Mouse (Mus musculus) thymus, adult 18-20 months (tissue): Measurements from ENCODE around the gene Kif3a.
"Not testable (repeated sequence)": the region's sequence is repeated elsewhere in the genome, so short reads cannot be mapped to it uniquely, and the experiment has no call there.

Experiments used
- DNase-seq, 2 experiments: peaks; one replicate each; pipeline ENCODE4 v3.0.0; 2022; ENCODE audit warnings: mixed read lengths in 2 of 2

The Kif3a gene

DNA sequence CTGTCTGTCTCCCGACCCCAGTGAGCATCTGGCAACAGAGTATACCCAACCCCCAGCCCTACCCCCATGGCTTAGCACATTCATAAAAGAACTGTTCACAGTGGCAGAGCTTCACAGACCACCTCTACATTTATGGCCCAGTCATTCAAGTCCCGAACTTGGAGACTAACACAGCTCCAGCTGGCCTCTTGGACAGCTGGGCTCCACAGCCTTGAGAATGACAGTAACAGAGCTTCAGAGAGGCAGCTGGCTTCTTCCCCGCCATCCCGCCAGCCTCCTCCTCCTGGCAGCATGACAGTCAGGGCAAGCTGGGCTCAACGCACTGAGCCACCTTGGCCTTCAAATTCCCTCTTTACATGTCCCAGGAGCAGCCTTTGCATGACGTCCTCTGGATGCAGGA, 20.9 kb upstream of the Kif3a start:
- no peak for DNase-seq

DNA sequence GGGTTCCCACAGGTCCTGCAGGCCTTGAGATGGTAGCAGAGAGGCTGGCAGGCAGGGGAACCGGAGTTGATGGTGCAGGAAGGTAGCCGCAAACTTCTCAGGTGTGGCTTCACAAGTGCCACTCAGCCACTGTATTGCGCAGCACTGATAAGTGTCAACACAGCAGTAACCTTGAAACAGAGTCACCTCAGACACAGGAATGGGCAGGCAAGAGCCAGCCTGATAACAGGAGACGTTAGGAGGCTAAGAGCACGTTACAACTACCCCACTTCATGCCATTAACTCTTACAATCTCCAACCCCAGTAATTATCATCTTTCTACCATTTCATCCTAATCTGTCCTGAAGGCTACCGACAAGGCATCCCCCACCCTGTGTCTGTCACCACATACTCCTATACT, 19.6 kb upstream of the Kif3a start:
- DNase-seq: no peak

DNA sequence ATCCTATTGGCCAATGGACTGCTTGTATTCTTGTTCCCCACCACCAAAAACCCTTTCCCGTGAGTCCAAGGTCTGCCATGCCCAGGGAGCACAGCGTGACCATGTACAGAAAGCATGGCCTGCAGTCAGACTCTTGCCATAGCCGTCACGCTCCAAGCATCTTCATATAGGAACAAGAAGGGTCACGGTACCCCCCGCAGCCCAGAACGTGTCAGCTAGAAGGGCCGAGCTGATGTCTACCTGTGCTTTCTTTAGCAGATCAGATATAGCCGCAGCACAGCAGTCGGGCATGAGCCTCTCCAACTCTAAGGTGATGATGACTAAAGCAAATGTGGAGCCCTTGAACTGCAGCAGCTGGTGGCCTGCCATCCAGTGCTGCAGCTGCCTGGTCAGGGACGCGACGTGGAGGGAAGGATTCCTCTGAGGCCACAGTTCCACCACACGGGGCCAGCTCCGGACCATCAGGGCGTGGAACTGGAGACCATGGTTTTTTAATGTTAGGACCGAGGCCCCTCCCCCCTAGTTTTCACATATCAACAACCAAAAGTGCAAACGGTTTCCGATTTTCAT, 19.1 kb upstream of the Kif3a start:
- DNase-seq: no peak

DNA sequence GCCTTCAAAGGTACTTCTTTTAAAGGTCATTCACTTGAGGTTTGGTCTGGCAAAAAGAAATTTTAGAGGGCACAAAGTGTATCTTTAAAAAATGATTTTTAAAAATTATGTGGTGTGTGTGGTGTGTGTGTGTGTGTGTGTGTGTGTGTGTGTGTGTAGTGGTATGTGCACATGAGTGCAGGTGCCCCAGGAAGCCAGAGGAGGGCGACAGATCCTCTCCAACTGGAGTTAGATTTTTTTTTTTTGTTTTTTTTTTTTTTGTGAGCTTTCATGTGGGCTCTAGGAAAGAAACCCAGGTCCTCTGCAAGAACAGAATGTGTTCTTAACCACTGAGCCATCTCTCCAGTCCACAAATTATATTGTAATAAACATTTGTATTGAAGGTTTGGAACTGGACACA, 16.5 kb upstream of the Kif3a start:
- DNase-seq: no peak

DNA sequence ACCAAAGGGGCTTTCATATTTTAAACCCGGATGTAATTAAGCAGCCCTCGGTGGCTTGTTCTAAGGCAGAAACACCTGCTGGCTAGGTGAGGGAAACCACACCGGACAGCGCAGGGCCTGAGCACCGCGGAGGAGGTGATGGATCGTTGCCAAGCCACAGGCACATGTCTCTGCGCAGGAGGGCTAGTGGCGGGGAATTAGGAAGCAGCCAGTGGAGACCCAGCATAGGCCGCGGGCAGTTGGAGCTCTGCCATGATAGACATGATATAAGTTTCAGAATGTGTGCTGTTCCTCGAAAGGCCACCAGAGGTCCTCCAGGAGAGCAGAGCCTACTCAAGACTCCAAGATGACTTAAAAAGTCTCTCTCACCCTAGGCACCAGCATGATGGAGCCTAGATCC, 15.4 kb upstream of the Kif3a start:
- DNase-seq: no peak

DNA sequence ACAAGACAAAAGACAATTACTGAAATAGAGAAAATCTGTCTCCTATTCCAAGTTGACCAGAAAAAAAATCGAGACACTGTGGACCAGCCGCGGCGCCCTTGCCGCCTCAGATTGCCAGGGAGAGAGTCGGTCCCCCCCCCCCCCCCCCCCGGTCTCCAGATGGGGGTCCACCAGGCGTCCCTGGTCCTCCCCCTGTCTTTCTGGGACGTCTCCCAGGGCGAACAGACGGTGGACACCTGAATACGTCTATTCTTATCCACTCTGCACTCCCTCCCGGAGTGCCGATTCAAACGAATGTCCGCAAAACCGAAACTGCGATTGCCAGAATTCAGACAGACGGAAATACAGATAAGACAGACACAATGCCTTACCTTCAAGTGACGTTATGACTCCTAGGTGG, 10.7 kb upstream of the Kif3a start:
- DNase-seq: not testable (repeated sequence)

DNA sequence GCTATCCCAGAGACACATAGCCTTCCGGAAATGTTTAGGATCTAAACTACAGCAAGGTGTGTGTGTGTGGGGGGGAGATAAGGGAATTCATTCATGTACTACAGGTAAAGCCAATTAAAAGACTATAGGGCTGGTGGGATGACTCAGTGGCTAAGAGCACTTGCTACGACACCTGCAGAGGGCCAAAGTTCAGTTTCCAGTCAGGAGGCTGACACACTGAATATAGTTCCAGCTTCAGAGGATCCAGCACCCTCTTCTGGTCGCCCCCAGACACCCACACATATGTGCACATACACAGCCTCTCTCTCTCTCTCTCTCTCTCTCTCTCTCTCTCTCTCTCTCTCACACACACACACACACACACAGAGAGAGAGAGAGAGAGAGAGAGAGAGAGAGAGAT, 9.2 kb upstream of the Kif3a start:
- DNase-seq: not testable (repeated sequence)

DNA sequence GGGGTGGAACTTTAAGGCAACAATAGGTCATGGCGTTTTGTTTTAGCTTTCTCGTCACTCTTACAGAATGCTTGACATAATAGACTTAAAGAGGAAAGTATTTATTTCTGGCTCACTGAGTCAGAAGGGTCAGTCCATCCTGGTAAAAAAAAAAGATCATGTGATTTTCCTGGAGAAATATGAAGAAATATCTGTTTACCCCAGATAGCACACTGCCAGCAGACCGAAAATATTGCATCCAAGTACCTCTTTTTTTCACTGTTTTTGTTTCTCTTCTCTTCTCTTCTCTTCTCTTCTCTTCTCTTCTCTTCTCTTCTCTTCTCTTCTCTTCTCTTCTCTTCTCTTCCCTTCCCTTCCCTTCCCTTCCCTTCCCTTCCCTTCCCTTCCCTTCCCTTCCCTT, 7.2 kb upstream of the Kif3a start:
- not testable (repeated sequence) for DNase-seq

DNA sequence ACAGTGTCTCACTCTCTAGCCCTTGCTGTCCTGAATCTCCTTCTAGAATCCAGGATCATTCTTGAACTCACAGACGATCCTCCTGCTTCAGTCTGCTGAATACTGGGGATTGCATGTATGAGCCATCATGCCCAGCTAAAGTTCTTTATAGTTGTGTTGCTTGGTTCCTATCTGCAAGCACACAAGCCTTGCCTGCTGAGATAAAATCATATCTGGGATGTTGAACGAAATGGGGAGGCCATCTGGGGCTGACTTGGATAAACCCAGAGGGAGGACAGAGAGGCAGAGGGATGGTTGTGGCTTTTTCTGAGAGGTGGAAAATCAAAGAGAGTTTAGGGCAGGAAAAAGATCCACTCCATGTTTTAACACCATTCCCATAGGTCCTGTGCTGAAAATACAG, 5.2 kb upstream of the Kif3a start:
- no peak for DNase-seq

DNA sequence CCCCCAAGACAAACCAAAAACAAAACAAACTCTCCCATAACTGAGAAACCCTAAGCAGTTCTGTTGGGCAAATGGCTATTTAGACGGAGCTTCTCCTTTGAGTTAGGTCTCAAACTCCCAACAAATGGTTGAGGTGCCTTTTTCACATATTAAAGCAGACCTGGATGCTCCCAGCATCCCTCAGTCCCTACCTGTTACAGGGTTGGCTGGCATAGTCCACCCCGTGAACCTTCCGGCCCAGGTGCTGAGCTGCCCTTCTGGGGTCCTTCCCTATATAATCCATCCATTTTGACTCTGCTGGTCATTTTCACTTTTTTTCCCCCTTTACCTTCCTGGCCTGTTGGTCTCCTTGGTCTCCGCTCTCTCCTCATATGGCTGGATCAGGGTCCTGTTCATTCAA, 533 bp upstream of the Kif3a start:
- DNase-seq: no peak

DNA sequence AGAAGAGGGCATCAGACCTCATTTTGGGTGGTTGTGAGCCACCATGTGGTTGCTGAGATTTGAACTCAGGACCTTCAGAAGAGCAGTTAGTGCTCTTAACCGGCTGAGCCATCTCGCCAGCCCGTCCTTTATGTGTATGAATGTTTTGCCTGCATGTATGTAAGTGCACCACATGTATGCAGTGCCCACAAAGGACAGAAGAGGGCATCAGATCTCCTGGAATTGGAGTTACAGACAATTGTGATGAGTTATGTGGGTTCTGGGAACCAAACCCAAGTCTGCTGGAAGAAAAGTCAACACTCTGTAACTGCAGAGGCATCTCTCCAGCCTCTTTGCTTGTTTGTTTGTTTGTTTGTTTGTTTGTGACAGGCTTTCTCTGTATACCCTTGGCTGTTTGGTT, 13.4 kb downstream of the Kif3a start:
- DNase-seq: no peak

DNA sequence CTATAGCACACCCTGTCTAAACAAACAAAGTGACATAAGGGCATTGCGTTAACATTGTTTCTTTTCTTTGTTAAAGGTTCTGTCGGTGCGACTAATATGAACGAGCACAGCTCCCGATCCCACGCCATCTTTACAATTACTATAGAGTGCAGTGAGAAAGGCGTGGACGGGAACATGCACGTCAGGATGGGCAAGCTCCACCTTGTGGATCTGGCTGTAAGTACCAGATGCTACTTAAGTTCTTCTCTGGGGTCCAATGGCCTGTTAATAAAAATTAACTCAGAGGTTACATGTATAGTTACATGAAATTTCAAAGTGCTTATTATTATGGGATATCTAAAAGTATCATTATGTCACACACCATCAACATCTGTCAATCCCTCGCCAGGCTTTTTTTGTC, 16.0 kb downstream of the Kif3a start:
- no peak for DNase-seq

DNA sequence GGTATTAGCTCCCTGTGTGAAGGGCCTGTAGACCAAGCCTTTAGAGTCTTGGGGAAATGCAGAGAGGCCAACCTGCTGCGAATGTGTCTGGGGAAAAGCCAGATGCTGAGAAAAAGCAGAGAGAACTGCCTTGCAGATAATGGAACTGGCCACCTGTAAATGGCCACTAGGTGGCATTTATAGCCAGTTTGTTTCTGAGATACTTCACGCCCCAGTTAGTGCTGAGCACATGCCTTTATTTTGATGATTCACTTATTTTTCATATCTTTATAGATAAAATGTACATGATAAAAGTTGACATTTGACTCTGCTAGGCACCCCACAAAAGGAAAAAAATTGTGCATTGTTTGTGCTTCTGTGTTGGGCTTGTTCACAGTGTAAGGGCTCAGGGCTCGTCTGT, 17.7 kb downstream of the Kif3a start:
- DNase-seq: no peak

DNA sequence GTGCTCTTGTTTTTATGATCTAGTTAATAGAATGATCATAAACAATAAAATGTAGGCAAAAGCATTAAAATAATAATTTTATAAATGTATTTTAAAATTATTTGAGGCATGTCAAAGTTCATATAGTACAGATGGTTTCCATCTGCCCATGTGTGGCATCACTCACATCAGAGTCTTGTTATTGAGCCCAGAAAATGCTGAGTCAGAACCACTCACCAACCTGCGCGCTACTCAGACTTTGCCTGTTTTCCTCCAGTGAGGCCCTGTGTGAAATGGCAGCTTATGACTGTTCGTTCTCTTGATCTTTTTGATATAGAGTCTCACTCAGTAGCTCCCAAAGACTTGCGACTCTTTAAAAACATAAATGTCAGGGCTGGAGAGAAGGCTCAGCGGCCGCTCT, 18.3 kb downstream of the Kif3a start:
- DNase-seq: no peak

DNA sequence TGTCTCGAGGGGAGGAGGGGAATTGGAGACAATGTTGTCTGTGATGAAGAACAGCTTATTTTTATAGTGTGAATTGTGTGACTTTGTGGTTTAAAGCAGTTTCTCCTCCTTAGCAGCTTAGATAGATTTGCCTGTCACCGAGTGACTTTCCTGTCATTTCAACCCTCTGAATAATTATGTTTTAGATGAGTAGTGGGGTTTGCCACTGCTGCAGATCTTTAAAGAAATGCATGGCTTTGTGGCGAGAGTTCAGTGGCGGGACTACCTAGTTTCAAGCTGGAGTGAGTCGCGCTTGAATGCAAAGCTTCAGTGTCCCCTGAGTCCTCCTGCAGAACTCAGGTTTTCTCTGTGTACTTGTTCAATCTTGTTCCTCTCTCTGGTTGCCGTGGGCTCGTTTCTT, 21.1 kb downstream of the Kif3a start:
- no peak for DNase-seq

DNA sequence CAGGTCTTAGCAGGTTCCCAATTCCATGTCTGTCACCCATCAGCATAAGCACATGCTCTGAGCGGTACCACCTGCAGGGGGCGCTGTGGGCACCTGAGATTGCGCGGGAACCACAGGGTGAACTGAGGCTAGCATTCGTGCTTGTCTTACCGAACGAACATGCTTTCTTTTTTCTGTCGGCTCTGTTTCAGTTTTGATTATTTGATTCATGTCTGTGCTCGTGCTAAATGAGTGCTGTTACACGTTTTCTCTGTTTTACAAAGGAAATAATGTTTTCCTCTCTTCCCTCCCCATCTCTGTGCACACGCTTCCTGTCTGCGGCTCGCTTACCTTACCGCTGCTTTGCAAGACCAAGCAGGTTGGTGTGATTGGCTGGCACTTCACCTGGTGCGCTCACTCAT, 23.2 kb downstream of the Kif3a start:
- peak; percentile 23 to 31 for DNase-seq

DNA sequence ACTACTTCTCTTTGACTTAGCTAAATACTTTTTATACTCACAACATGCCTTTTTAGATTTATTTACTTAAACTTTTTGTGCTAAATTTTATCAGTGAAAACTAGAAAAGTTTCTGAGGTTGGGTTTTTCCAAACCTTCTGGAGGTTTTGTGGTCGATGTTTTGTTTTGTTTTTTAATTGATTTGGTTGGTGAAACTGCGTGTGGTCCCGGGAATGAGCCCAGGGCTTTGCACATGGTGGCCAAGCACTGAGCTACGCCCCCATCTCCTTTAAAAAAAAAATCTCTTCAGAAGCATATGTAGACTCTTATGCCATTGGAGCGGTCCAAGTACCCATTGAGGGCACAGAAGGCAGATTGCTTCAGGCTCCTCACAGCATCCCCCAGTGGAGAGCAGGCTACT, 23.9 kb downstream of the Kif3a start:
- DNase-seq: no peak

DNA sequence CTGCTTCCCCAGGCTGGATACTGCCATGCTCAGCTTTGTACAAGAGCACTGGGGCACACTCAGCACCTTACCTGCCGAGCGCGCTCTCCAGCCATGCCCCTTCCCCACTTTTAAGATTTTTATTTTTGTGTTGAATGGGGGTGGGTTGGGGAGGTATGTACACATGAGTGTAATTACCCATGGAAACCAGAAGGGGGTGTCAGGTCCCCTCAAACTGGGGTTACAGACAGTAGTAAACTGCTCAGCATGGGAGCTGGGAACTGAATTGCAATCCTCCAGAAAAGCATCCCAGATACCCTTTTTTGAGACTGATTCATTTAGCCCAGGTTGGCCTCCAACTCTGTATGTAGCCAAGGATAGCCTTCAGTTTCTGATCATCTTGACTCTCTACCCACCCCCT, 37.8 kb downstream of the Kif3a start:
- DNase-seq: no peak

DNA sequence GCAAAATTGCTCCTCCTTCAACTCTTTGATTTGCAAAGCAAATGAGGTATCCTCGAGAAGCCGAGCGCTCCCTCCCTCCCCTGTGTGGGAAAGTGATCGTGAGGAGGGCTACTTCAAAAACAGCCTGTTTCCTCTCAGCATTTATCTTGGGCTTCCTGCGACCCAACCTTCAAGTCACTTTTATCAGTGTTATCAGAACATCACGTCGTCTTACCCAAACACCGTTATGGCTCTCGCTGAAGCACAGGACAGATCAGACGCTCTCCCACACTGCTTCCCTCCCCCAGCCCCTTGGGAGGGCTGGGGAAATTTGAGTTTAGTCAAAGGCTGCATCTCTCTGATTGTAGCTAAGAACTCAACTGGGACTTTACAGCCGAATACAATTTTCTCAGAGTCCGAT, 38.4 kb downstream of the Kif3a start:
- no peak for DNase-seq

DNA sequence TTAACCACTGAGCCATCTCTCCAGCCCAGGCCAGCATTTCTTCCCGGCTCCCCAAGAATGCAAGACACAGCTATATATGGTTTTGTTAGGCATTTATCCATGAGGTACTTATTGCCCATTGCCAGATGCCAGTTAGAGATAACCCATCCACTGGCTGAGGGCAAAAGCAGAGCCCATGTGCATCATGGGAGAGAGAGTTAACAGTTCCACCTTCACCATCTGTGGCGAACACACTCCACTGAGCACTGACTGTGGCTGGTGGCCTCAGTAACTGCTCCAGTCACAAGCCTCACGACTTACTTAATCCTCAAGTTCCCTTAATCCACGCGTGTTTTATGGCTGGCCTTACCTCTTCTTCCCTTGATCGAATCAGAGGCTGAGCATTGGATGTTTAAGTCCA, 42.1 kb downstream of the Kif3a start:
- DNase-seq: no peak

DNA sequence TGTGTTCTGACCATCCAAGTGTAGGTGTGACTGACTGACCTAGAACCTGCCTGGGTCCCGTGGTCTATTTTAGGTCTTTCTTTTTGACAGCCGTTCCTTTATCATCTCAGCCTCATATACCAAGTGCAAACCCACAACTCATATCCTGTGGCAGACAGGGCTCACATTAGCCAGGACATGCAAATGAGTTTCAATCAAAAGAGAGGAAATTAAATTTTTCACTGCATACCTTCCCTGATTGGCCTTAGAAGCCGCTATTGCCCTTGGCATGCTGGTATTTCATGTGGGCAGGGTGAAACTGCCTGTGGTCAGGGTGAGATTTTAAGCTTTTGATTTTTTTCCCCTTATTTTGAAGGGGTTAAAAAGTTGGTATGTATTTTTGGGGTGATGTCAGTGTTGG, 42.5 kb downstream of the Kif3a start:
- no peak for DNase-seq

DNA sequence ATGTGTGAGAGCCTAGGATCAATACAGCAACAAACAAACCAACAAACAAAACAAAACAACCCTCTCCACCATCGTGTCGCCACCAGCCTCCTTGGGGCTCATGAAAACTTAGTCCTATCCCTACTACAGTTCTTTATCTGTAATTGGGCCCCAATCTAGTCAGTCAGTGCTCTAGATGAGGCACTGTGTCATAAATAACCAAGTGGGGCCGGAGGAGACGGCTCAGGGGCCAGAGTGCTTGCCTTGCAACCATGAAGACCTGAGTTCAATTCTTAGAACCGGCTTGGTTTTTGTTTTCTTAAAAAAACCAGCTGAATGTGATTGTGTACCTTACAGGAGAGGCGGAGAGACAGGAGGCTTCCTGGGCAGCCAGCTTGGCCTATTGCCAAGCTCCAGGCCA, 48.0 kb downstream of the Kif3a start:
- DNase-seq: no peak

DNA sequence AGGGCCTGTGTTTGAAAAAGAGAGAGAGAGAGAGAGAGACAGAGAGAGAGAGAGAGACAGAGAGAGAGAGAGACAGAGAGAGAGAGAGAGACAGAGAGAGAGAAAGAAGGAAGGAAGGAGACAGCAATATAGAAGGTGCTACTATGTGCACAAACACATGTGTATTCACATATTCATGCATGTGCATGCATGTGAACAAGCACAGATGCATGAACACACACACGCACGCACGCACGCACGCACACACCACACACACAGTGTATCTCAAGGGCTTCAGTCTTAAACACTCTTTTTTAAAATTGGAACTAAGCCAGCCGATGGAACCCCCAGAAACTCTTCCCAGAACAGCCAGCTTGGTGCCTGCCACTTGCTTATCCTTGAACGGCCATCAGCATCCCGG, 48.4 kb downstream of the Kif3a start:
- DNase-seq: no peak

DNA sequence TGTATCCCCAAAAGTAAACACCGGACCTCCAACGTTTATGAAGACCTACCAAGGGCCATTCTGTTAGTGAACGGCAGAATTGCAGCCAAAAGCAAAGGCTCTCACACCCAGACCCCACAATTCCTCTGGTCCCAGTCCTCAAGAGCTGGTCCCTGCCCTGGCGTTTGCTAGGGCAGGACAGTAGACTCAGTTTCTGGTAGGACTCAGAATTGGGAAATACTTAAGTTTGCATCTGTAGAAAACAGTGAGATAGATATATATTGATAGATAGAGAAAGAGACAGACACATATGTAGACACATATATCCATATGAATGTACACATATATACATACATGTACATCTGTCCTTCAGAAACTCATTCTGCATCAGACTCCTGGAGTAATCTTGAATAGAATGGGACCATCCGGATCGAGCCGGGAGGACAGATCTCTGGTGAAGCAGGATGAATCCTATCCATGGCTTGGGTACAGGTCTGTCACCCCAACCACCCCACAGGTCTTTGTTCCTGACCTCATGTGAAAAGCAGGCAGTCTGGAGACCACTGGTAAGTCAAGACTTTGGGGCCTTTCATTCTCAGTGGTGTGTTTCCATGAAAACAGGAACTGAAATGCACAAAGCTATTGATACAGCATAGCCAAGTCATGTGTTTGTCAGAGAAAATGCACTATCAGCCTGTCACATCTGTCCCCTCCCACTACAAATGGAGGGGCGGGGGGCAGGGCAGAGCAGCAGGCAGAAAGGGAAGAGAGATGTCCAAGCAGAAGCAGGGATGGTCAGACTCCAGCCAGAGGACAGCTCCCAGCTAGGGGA, 49.8 kb downstream of the Kif3a start:
- no peak for DNase-seq

DNA sequence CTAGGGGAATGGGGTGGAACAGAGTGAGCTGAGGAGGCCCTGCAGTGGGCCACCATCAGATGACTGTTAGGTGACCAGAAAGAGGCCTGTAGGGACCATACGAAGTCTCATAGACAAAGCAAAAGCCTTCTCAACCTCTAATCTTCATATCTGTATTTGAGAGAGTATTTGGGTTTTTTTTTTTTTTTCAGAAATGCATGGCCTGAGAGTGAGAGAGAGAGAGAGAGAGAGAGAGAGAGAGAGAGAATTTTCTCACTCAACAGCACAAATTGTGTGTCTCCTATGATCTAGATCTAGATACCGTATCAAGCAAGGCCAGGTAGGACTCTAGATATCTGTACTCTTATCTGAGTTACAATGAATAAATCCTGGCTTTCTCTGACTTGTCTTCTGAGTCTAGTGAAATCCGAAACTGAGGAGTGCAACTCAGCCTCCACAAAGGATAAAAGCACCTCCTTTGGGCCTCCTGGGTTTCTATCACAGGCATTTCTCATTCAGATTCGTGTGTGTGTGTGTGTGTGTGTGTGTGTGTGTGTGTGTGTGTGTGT, 50.5 kb downstream of the Kif3a start:
- no peak for DNase-seq
